Mouse (Mus musculus): ENCODE measurements around the gene Olfml2b. TPM values are rescaled to one million over a fixed set of nuclear protein-coding genes. Genes with fewer than 3 reads are reported as not detected.

Olfml2b gene
- polyA plus RNA-seq, 1 experiment from 2014 or later = 5.1 TPM

DNA sequence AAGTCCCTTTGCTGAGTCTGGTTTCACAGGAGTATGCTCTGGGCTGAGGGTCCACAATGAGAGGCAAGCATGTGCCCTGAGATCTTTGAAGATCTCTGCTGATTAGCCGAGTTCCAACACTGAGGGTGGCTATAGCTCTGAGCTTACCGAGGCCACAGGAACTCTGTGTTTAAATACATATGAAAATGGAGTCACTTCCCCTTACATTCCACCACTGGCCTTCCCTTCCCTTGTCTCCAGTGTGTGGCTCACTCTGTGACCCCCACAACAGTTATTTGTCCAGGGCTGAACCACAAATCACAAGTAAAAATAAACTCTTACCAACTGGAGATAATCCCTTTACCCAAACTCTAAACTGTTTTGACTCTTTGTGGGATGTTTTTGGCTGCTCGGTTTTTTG is 64.7 kb downstream of the Olfml2b start:
- no peak overlapping the region for H3K9ac ChIP-seq (ENCODE audit: low read length)
- H3K4me3 ChIP-seq (ENCODE audit: low read depth, low read length) = no peak overlapping the region
- DNase-seq (ENCODE audit: low spot score, missing footprints) = no peak
- no peaks in the 10 kb centered on the region for H3K4me1 ChIP-seq (ENCODE audit: control insufficient read depth, insufficient read depth, low read length)
- no peak overlapping the region for H3K4me2 ChIP-seq
- no peaks in the 10 kb centered on the region for H3K9me3 ChIP-seq (ENCODE audit: control insufficient read depth, low read length)
- H3K27me3 ChIP-seq (ENCODE audit: control insufficient read depth, insufficient read depth, low read length) = no peaks in the 10 kb centered on the region
- H3K36me3 ChIP-seq (ENCODE audit: control insufficient read depth, insufficient read depth, low read length) = no peaks in the 10 kb centered on the region
- WGBS = 81% methylated on average over 3 of the region's 3 CpGs
- no peak overlapping the region for H3K27ac ChIP-seq (ENCODE audit: low read depth, low read length)
- ATAC-seq (ENCODE audit: low FRiP score) = no peak

DNA sequence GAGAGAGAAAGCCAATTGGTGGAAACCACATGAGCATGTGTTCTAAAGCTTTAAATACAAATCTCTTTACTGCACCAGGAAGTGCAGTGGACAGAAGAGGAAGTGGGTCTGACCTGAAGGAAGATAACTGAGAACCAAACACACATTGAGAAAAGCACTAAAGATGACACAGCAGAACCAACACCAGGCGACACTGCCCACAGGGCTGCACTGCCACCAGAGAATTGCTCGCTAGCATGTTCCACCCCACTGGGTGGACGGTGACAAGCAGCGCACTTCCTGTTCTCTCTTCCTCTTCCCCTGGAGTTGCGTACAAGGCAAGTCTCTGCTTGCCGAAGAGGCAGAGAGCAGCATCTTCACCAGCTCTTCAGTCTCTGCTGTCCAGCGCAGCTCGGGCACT is 65.1 kb downstream of the Olfml2b start:
- Histone ChIP-seq H3K36me3 (ENCODE audit: control insufficient read depth, insufficient read depth, low read length) (no peaks in the 10 kb centered on the region), H3K9ac (ENCODE audit: low read length) (no peak overlapping the region), H3K4me1 (ENCODE audit: control insufficient read depth, insufficient read depth, low read length) (no peaks in the 10 kb centered on the region), H3K4me3 (ENCODE audit: low read depth, low read length) (no peak overlapping the region), H3K27me3 (ENCODE audit: control insufficient read depth, insufficient read depth, low read length) (no peaks in the 10 kb centered on the region), H3K4me2 (no peak overlapping the region), H3K9me3 (ENCODE audit: control insufficient read depth, low read length) (no peaks in the 10 kb centered on the region), H3K27ac (ENCODE audit: low read depth, low read length) (no peak overlapping the region)
- ATAC-seq (ENCODE audit: low FRiP score) (no peak), DNase-seq (ENCODE audit: low spot score, missing footprints) (no peak)
- WGBS = 93% methylated on average over 8 of the region's 8 CpGs

DNA sequence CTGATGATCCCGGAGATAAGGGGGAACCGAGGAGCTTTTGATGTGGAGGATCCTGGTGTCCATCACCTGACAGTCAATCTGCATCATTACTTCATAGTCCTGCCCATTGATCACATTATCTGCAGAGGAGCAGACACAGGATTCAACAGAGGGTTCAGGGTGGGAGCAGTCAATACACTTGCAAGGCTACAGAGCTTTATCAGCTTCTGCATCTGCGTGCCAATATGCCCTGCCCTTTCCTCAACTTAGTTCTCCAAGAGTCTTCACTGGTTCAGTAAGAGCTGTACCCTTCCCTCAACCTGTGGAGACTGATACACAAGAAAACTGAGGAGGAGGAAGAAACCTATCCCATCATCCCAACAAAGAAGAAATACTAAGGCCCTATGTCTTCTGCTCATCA is 65.6 kb downstream of the Olfml2b start:
- Histone ChIP-seq H3K9me3 (ENCODE audit: control insufficient read depth, low read length) (no peaks in the 10 kb centered on the region), H3K4me3 (ENCODE audit: low read depth, low read length) (no peak overlapping the region), H3K4me1 (ENCODE audit: control insufficient read depth, insufficient read depth, low read length) (no peaks in the 10 kb centered on the region), H3K27ac (ENCODE audit: low read depth, low read length) (no peak overlapping the region), H3K9ac (ENCODE audit: low read length) (no peak overlapping the region), H3K4me2 (no peak overlapping the region), H3K36me3 (ENCODE audit: control insufficient read depth, insufficient read depth, low read length) (no peaks in the 10 kb centered on the region), H3K27me3 (ENCODE audit: control insufficient read depth, insufficient read depth, low read length) (no peaks in the 10 kb centered on the region)
- 96% methylated on average over 3 of the region's 3 CpGs for WGBS
- no peak for DNase-seq (ENCODE audit: low spot score, missing footprints)
- no peak for ATAC-seq (ENCODE audit: low FRiP score)

DNA sequence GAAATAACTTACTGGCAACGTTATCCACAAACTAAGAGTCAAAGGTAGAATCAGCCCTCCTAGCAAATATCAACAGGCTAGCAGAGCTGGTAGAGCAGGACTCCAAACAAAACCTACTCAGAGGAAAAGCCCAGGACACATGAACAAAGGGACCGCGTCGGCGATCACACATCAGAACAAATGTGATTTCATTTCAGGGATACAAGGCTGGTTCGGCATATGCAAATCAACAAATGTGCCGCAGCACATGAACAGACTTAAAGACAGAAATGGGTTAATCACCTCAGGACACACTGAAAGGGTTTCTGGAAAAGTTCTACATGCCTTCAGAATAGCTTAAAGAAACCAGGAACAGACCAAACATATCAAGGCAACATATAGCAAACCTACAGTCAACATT is 67.4 kb downstream of the Olfml2b start:
- H3K4me1 ChIP-seq (ENCODE audit: control insufficient read depth, insufficient read depth, low read length) = no peaks in the 10 kb centered on the region
- H3K9ac ChIP-seq (ENCODE audit: low read length) = no peak overlapping the region
- H3K9me3 ChIP-seq (ENCODE audit: control insufficient read depth, low read length) = no peaks in the 10 kb centered on the region
- DNase-seq (ENCODE audit: low spot score, missing footprints) (no peak), ATAC-seq (ENCODE audit: low FRiP score) (no peak)
- no peak overlapping the region for H3K27ac ChIP-seq (ENCODE audit: low read depth, low read length)
- no peaks in the 10 kb centered on the region for H3K27me3 ChIP-seq (ENCODE audit: control insufficient read depth, insufficient read depth, low read length)
- no peaks in the 10 kb centered on the region for H3K36me3 ChIP-seq (ENCODE audit: control insufficient read depth, insufficient read depth, low read length)
- WGBS = 83% methylated on average over 7 of the region's 7 CpGs
- H3K4me2 ChIP-seq = no peak overlapping the region
- H3K4me3 ChIP-seq (ENCODE audit: low read depth, low read length) = no peak overlapping the region

DNA sequence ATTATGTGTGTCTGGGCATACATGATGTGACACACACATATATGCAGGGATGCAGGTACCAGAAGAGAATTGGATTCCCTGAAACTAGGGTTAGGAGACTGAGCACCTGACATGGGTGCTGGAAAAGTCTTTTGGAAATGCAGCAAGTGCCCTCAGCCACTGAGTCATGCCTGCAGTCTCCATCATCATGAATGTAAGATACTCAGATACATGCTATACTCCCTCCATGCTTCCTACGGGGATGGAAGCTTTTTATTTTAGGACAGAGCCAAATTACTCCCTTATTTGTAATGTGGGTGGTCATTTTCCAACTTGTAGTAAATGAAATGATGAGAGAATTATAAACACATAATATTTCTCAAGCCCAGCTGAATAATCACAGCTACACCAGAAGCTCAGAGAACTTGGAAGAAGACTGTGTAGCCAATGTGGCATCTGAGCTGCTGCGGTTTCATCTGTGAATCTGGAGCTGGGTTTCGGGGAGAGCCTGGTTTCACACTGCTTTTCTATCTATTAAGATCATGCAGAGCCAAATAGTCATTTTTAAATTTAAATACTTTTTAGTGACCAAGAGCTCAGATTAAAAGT is 73.0 kb downstream of the Olfml2b start:
- no peak overlapping the region for H3K9ac ChIP-seq (ENCODE audit: low read length)
- WGBS = 91% methylated on average over 3 of the region's 3 CpGs
- no peaks in the 10 kb centered on the region for H3K36me3 ChIP-seq (ENCODE audit: control insufficient read depth, insufficient read depth, low read length)
- no peak overlapping the region for H3K27ac ChIP-seq (ENCODE audit: low read depth, low read length)
- H3K4me3 ChIP-seq (ENCODE audit: low read depth, low read length) = no peak overlapping the region
- no peak for ATAC-seq (ENCODE audit: low FRiP score)
- H3K27me3 ChIP-seq (ENCODE audit: control insufficient read depth, insufficient read depth, low read length) = no peaks in the 10 kb centered on the region
- DNase-seq (ENCODE audit: low spot score, missing footprints) = no peak
- no peaks in the 10 kb centered on the region for H3K9me3 ChIP-seq (ENCODE audit: control insufficient read depth, low read length)
- no peak overlapping the region for H3K4me2 ChIP-seq
- no peaks in the 10 kb centered on the region; the same call in 1 of the 2 replicates for H3K4me1 ChIP-seq (ENCODE audit: control insufficient read depth, insufficient read depth, low read length)

DNA sequence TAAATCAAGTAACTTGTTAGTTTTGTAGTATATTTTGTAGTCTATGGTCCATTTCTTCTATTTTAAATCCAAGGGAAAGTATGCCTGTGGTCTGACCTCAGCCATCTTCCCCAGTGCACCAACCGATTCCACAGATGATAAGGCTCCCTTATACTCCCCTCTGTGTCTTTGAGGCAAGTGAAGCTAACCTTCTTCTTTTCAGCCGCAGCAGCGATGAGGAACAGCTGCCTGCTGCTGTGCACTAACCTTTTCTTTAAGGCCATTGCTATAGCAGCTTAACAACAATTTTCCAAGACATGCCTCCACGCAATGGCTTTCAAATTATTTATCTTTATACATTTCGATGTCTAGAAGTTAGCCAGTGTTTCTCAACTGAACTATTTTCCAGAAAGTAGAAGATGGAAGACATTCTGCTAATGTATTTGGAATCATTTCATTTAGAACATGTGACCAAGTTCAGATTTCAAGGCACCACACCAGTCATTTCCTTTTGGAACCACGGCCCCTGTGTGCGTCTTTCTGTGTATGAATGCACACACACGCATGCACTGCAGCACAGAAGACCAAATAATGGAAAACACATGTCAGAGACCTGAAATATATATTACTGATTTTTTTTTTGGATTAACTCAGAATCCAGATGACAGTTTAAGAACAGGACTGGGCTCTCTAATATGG is 73.9 kb downstream of the Olfml2b start:
- no peak for DNase-seq (ENCODE audit: low spot score, missing footprints)
- H3K4me2 ChIP-seq = no peak overlapping the region
- ATAC-seq (ENCODE audit: low FRiP score) = no peak
- H3K4me1 ChIP-seq (ENCODE audit: control insufficient read depth, insufficient read depth, low read length) = no peaks in the 10 kb centered on the region; the same call in 1 of the 2 replicates
- H3K4me3 ChIP-seq (ENCODE audit: low read depth, low read length) = no peak overlapping the region
- H3K9ac ChIP-seq (ENCODE audit: low read length) = no peak overlapping the region
- WGBS = 74% methylated on average over 8 of the region's 8 CpGs
- H3K27me3 ChIP-seq (ENCODE audit: control insufficient read depth, insufficient read depth, low read length) = no peaks in the 10 kb centered on the region
- no peaks in the 10 kb centered on the region for H3K9me3 ChIP-seq (ENCODE audit: control insufficient read depth, low read length)
- H3K36me3 ChIP-seq (ENCODE audit: control insufficient read depth, insufficient read depth, low read length) = no peaks in the 10 kb centered on the region
- H3K27ac ChIP-seq (ENCODE audit: low read depth, low read length) = no peak overlapping the region

DNA sequence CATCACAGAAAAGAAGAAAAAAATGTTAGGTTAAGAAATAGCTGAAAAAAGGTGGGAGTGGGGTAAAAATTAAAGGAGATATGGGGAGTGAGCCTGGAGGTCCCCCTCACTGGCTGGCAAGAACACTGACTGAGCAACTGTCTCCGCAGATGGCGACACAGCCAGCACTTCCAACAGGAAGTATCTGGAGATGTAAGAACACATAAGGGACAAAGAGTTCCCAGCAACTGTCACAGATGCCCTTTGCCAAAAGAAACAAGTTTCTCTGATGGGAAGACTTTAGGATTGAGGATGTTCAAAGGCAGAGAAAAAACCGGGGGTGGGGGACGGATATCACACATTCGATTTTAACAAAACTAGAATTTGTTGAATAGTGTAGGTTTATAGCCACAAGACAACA is 77.2 kb downstream of the Olfml2b start:
- ATAC-seq (ENCODE audit: low FRiP score) = no peak

DNA sequence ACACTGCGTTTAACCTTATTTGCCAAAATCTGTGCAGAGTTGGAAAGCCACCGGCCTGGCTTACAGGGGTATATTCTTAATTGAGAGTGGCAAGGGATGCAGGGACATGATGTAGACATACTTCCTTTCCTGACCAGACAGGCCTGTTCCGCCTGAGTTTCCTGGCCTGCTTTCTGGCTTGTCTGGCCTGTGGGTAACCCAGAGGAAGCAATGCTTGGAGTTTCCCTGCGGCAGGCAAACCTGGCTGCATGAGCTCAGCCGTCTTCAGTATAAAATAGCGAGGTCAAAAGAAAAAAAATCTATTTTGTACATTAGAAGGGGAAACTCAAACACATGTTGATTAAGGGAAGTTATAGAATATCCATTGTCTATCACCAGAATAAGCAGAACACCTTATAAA is 84.2 kb downstream of the Olfml2b start:
- Histone ChIP-seq H3K4me3 (ENCODE audit: low read depth, low read length) (no peak overlapping the region), H3K4me2 (no peak overlapping the region), H3K9ac (ENCODE audit: low read length) (no peak overlapping the region), H3K27me3 (ENCODE audit: control insufficient read depth, insufficient read depth, low read length) (no peaks in the 10 kb centered on the region), H3K9me3 (ENCODE audit: control insufficient read depth, low read length) (no peaks in the 10 kb centered on the region), H3K36me3 (ENCODE audit: control insufficient read depth, insufficient read depth, low read length) (no peaks in the 10 kb centered on the region), H3K4me1 (ENCODE audit: control insufficient read depth, insufficient read depth, low read length) (no peaks in the 10 kb centered on the region), H3K27ac (ENCODE audit: low read depth, low read length) (no peak overlapping the region)
- WGBS = 81% methylated on average over 6 of the region's 6 CpGs
- DNase-seq (ENCODE audit: low spot score, missing footprints) (no peak), ATAC-seq (ENCODE audit: low FRiP score) (no peak)

More for the DNA sequence above, 77.2 kb downstream of the Olfml2b start:
- H3K9me3 ChIP-seq (ENCODE audit: control insufficient read depth, low read length) = no peaks in the 10 kb centered on the region
- H3K27me3 ChIP-seq (ENCODE audit: control insufficient read depth, insufficient read depth, low read length) = no peaks in the 10 kb centered on the region
- no peaks in the 10 kb centered on the region; the same call in 1 of the 2 replicates for H3K4me1 ChIP-seq (ENCODE audit: control insufficient read depth, insufficient read depth, low read length)
- H3K27ac ChIP-seq (ENCODE audit: low read depth, low read length) = no peak overlapping the region
- DNase-seq (ENCODE audit: low spot score, missing footprints) = no peak
- H3K4me2 ChIP-seq = no peak overlapping the region
- no peak overlapping the region for H3K9ac ChIP-seq (ENCODE audit: low read length)
- WGBS = 88% methylated on average over 5 of the region's 5 CpGs
- no peaks in the 10 kb centered on the region for H3K36me3 ChIP-seq (ENCODE audit: control insufficient read depth, insufficient read depth, low read length)
- H3K4me3 ChIP-seq (ENCODE audit: low read depth, low read length) = no peak overlapping the region

DNA sequence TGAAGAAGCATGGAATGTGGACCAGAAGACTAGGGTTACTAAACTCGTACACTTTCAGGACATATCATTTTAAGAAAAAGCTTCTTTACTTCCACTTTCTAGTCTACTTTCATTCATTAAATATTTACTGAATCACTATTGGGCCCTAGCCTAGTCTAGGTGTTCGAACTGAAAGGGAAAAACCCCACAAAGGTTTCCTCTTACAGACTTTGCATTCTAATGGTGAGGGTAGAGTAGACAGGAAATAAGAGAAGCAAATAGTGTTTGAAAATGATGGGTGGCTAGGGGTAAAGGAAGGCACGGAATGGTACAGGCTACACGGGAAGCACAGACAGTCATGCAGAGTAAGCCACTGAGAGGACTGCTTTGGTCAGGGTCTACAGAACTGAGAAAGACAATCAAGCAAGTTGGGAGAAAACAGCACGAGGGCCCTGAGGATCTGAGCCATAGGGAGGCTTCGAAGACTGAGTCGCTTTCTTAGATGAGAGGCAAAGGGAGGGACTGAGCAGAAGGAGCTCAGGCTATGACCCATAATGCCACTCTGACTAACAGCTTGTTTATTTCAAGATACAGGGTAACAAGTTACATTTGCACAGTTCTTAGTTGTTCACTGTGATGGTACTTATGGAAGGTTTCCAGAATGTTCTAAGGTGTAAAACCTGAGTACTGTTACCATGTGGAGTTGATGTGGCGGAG is 85.1 kb downstream of the Olfml2b start:
- H3K36me3 ChIP-seq (ENCODE audit: control insufficient read depth, insufficient read depth, low read length) = no peaks in the 10 kb centered on the region
- no peak overlapping the region for H3K4me3 ChIP-seq (ENCODE audit: low read depth, low read length)
- 92% methylated on average over 8 of the region's 8 CpGs for WGBS
- H3K27ac ChIP-seq (ENCODE audit: low read depth, low read length) = no peak overlapping the region
- no peak overlapping the region for H3K4me2 ChIP-seq
- no peak for ATAC-seq (ENCODE audit: low FRiP score)
- H3K27me3 ChIP-seq (ENCODE audit: control insufficient read depth, insufficient read depth, low read length) = no peaks in the 10 kb centered on the region
- no peak overlapping the region for H3K9ac ChIP-seq (ENCODE audit: low read length)
- no peak for DNase-seq (ENCODE audit: low spot score, missing footprints)
- no peaks in the 10 kb centered on the region for H3K4me1 ChIP-seq (ENCODE audit: control insufficient read depth, insufficient read depth, low read length)
- H3K9me3 ChIP-seq (ENCODE audit: control insufficient read depth, low read length) = no peaks in the 10 kb centered on the region

Measured in midbrain, embryonic 11.5 days (tissue).